Mouse (Mus musculus): ENCODE measurements around the gene Rab11b.

- TF ChIP-seq CTCF (IDR thresholded peaks at IDR 0.05; ENCODE audit: low read depth, low read length) (no peak), TAL1 (conservative IDR thresholded peaks at IDR 0.05; ENCODE audit: low read depth, low read length) (no peak), POLR2AphosphoS5 (IDR thresholded peaks at IDR 0.05; ENCODE audit: insufficient replicate concordance, low read depth, low read length) (no peak)
Observed at GRCm38 (mm10) chr17:33771617-33772016, 11.3 kb upstream of the Rab11b start.
